Comparison of ENCODE assay signal across 8 mouse cellular contexts in genomic region chr8:125054436-125054810, GRCm38 (mm10). TPM values are rescaled to one million over a fixed set of nuclear protein-coding genes. Genes with fewer than 3 reads are reported as not detected.
DNase-seq lines count a peak whose midpoint lies in the region; ATAC-seq and TF ChIP-seq lines count a peak whose summit lies in the region.

No protein-coding gene starts in this region.

- no peaks in the 10 kb centered on the region for H3K27me3 ChIP-seq in testis, adult 2 months (ENCODE audit: control insufficient read depth, insufficient read depth, low read length)
- peaks cover 10% of the 10 kb centered on the region for H3K27me3 ChIP-seq in intestine, embryonic 15.5 days (replicated peaks)
- H3K27me3 ChIP-seq in limb, embryonic 15.5 days: peaks cover 30% of the 10 kb centered on the region
- peaks cover 20% of the 10 kb centered on the region for H3K27me3 ChIP-seq in midbrain, postnatal 0 days (ENCODE audit: insufficient read depth, low read length)

- WGBS in intestine, embryonic 15.5 days: under 1% methylated on average over 38 of the region's 38 CpGs
- WGBS in limb, embryonic 15.5 days: 0% methylated on average over 37 of the region's 38 CpGs
- 0% methylated on average over 34 of the region's 38 CpGs for WGBS in midbrain, postnatal 0 days

- peak overlapping the region; percentile 73 for H3K9ac ChIP-seq in intestine, embryonic 15.5 days
- peak overlapping the region; percentile 77 for H3K9ac ChIP-seq in limb, embryonic 15.5 days
- peak overlapping the region; percentile 75 for H3K9ac ChIP-seq in midbrain, postnatal 0 days (replicated peaks; ENCODE audit: low read length, poor library complexity, severe bottlenecking)

- ATAC-seq in intestine, embryonic 15.5 days: peak; percentile 67
- ATAC-seq in limb, embryonic 15.5 days (ENCODE audit: insufficient number of reproducible peaks, low FRiP score, low TSS enrichment, low read depth): 0 out of 2 replicates have a peak, but pooled peaks have one; percentile 49
- ATAC-seq in midbrain, postnatal 0 days (ENCODE audit: low FRiP score): peak; percentile 75

- H3K36me3 ChIP-seq in testis, adult 2 months (ENCODE audit: control insufficient read depth, insufficient read depth, low read length): no peaks in the 10 kb centered on the region
- no peaks in the 10 kb centered on the region for H3K36me3 ChIP-seq in intestine, embryonic 15.5 days
- no peaks in the 10 kb centered on the region for H3K36me3 ChIP-seq in limb, embryonic 15.5 days
- no peaks in the 10 kb centered on the region for H3K36me3 ChIP-seq in midbrain, postnatal 0 days (ENCODE audit: insufficient read depth, low read length)

- no peak for DNase-seq in testis, postnatal 14 days (ENCODE audit: low spot score)
- DNase-seq in heart, adult 11 months: peak; percentile 98
- DNase-seq in midbrain, postnatal 0 days (ENCODE audit: low spot score): peak; percentile 55
- peak; percentile 17 for DNase-seq in urinary bladder, postnatal 25 days (ENCODE audit: low spot score)

- no peak overlapping the region for H3K27ac ChIP-seq in testis, adult 2 months (ENCODE audit: control insufficient read depth, insufficient read depth, low read depth, low read length)
- peak overlapping the region; percentile 74 for H3K27ac ChIP-seq in cortical plate, adult 2 months (ENCODE audit: insufficient read depth, low read length)
- H3K27ac ChIP-seq in intestine, embryonic 15.5 days: peak overlapping the region; percentile 59
- H3K27ac ChIP-seq in limb, embryonic 15.5 days: peak overlapping the region; percentile 65
- H3K27ac ChIP-seq in midbrain, postnatal 0 days (ENCODE audit: low read depth, low read length): peak overlapping the region; percentile 67

- H3K9me3 ChIP-seq in intestine, embryonic 15.5 days: no peaks in the 10 kb centered on the region
- H3K9me3 ChIP-seq in limb, embryonic 15.5 days: no peaks in the 10 kb centered on the region
- no peaks in the 10 kb centered on the region for H3K9me3 ChIP-seq in midbrain, postnatal 0 days (ENCODE audit: low read length)

- H3K4me2 ChIP-seq in intestine, embryonic 15.5 days (replicated peaks): peak overlapping the region; percentile 95
- peak overlapping the region; percentile 96 for H3K4me2 ChIP-seq in limb, embryonic 15.5 days
- H3K4me2 ChIP-seq in midbrain, postnatal 0 days (ENCODE audit: low read depth, low read length, poor library complexity, severe bottlenecking): peak overlapping the region; percentile 96

- peak overlapping the region; percentile 51 for H3K4me3 ChIP-seq in testis, adult 2 months (ENCODE audit: control insufficient read depth, low read depth, low read length)
- peak overlapping the region; percentile 62 for H3K4me3 ChIP-seq in cortical plate, adult 2 months (ENCODE audit: insufficient read depth, low read length)
- H3K4me3 ChIP-seq in intestine, embryonic 15.5 days (replicated peaks): peak overlapping the region; percentile 64
- peak overlapping the region; percentile 70 for H3K4me3 ChIP-seq in limb, embryonic 15.5 days
- H3K4me3 ChIP-seq in midbrain, postnatal 0 days (ENCODE audit: low read depth, low read length): peak overlapping the region; percentile 70

- no peak for TF ChIP-seq POLR2A in testis, adult 2 months (IDR thresholded peaks at IDR 0.05; ENCODE audit: control insufficient read depth, low read depth, low read length)
- TF ChIP-seq POLR2A in cortical plate, adult 2 months (IDR thresholded peaks at IDR 0.05; ENCODE audit: extremely low read depth, insufficient read depth, low read length): 0 out of 2 replicates have a peak, but pooled peaks have one; percentile 26

- TF ChIP-seq CTCF in testis, adult 2 months (IDR thresholded peaks at IDR 0.05; ENCODE audit: control insufficient read depth, insufficient read depth, insufficient replicate concordance, low read depth, low read length): no peak
- TF ChIP-seq CTCF in cortical plate, adult 2 months (IDR thresholded peaks at IDR 0.05; ENCODE audit: extremely low read depth, insufficient read depth, low read length): no peak
- peak; percentile 28 for TF ChIP-seq CTCF in midbrain, postnatal 0 days (IDR thresholded peaks at IDR 0.05)

- H3K4me1 ChIP-seq in testis, adult 2 months (ENCODE audit: control insufficient read depth, insufficient read depth, low read length): peaks cover 11% of the 10 kb centered on the region
- no peaks in the 10 kb centered on the region for H3K4me1 ChIP-seq in cortical plate, adult 2 months (ENCODE audit: control insufficient read depth, insufficient read depth, low read length)
- peaks cover 8% of the 10 kb centered on the region; the same call in 1 of the 2 replicates for H3K4me1 ChIP-seq in intestine, embryonic 15.5 days (replicated peaks)
- H3K4me1 ChIP-seq in limb, embryonic 15.5 days: peaks cover 19% of the 10 kb centered on the region
- H3K4me1 ChIP-seq in midbrain, postnatal 0 days (ENCODE audit: insufficient read depth, low read length): peaks cover 5% of the 10 kb centered on the region; the same call in 1 of the 2 replicates

RNA-seq across cellular contexts. Expression of gene Disc1, which starts 0.4 kb away (rescaled TPM):
- 0.21 and 0.29 TPM in 2 replicates for polyA plus RNA-seq in testis, adult 2 months (2012; rRNA removed)
- 0.65 and 1.0 TPM in 2 replicates for polyA plus RNA-seq in cortical plate, adult 2 months (2012; rRNA removed)
- polyA plus RNA-seq in intestine, embryonic 15.5 days (2015; fragmentation: Nextera tagmentation; extraction: Ambion mirVana): 1.6 and 1.9 TPM in 2 replicates
- 2.3 TPM in 2 replicates for polyA plus RNA-seq in limb, embryonic 15.5 days (2015; fragmentation: Nextera tagmentation; extraction: Ambion mirVana)
- 6.1 and 8.7 TPM in 2 replicates for total RNA-seq in midbrain, postnatal 0 days (2014; rRNA removed)
- polyA plus RNA-seq in midbrain, postnatal 0 days (2015; fragmentation: Nextera tagmentation; extraction: Ambion mirVana): 0.77 and 1.4 TPM in 2 replicates

RNA-seq across cellular contexts. Expression of gene Tsnax, which starts 41.6 kb away (rescaled TPM):
- polyA plus RNA-seq in testis, adult 2 months (2012; rRNA removed): 32.2 and 41.8 TPM in 2 replicates
- polyA plus RNA-seq in cortical plate, adult 2 months (2012; rRNA removed): 220 and 231 TPM in 2 replicates
- 99.3 and 104 TPM in 2 replicates for polyA plus RNA-seq in intestine, embryonic 15.5 days (2015; fragmentation: Nextera tagmentation; extraction: Ambion mirVana)
- 122 and 127 TPM in 2 replicates for polyA plus RNA-seq in limb, embryonic 15.5 days (2015; fragmentation: Nextera tagmentation; extraction: Ambion mirVana)
- total RNA-seq in midbrain, postnatal 0 days (2014; rRNA removed): 118 and 130 TPM in 2 replicates
- polyA plus RNA-seq in midbrain, postnatal 0 days (2015; fragmentation: Nextera tagmentation; extraction: Ambion mirVana): 221 and 227 TPM in 2 replicates
